Mouse (Mus musculus): ENCODE data around the gene N4bp2l1.

Gene N4bp2l1

GRCm38 (mm10) chr5:150570496-150571219, 26.3 kb downstream of the N4bp2l1 start:
- in situ Hi-C loops (cut with MboI, MseI) = no loop called here

- in situ Hi-C loops (cut with MboI, MseI) = no loop called here
Measured at GRCm38 (mm10) chr5:150566971-150567370, 30.0 kb downstream of the N4bp2l1 start.

- in situ Hi-C loops (cut with MboI, MseI) = no loop called here
Measured at GRCm38 (mm10) chr5:150566226-150566625, 30.8 kb downstream of the N4bp2l1 start.

- in situ Hi-C loops (cut with MboI, MseI) = no loop called here
Measured at GRCm38 (mm10) chr5:150564426-150564825, 32.6 kb downstream of the N4bp2l1 start.

- in situ Hi-C loops (cut with MboI, MseI) = no loop called here
Measured at GRCm38 (mm10) chr5:150561783-150562182, 35.2 kb downstream of the N4bp2l1 start.

GRCm38 (mm10) chr5:150561376-150561775, 35.6 kb downstream of the N4bp2l1 start:
- in situ Hi-C loops (cut with MboI, MseI) = no loop called here

- in situ Hi-C loops (cut with MboI, MseI) = no loop called here
Measured at GRCm38 (mm10) chr5:150560851-150561250, 36.1 kb downstream of the N4bp2l1 start.

- in situ Hi-C loops (cut with MboI, MseI) = no loop called here
Measured at GRCm38 (mm10) chr5:150559519-150560103, 37.4 kb downstream of the N4bp2l1 start.

GRCm38 (mm10) chr5:150551637-150552036, 45.4 kb downstream of the N4bp2l1 start:
- in situ Hi-C loops (cut with MboI, MseI) = loop anchor here (5.0 kb wide), 1 partner anchor 41 kb away; no protein-coding TSS in a partner anchor

- in situ Hi-C loops (cut with MboI, MseI) = no loop called here
Measured at GRCm38 (mm10) chr5:150543184-150543583, 53.8 kb downstream of the N4bp2l1 start.

GRCm38 (mm10) chr5:150541302-150541701, 55.7 kb downstream of the N4bp2l1 start:
- in situ Hi-C loops (cut with MboI, MseI) = no loop called here

GRCm38 (mm10) chr5:150525239-150525638, 71.7 kb downstream of the N4bp2l1 start:
- in situ Hi-C loops (cut with MboI, MseI) = loop anchor here (5.0 kb wide), 1 partner anchor 147 kb away; the partner anchor contains the start of gene Pds5b

GRCm38 (mm10) chr5:150522867-150523234, 74.1 kb downstream of the N4bp2l1 start:
- in situ Hi-C loops (cut with MboI, MseI) = no loop called here

GRCm38 (mm10) chr5:150521937-150522866, 74.8 kb downstream of the N4bp2l1 start, which contains the start of gene Brca2:
TSS of gene Brca2 (plus strand) at chr5:150522630.
- in situ Hi-C loops (cut with MboI, MseI) = no loop called here

All from regulatory T cell (primary cell).